Mouse (Mus musculus): ENCODE measurements around the gene Slc4a3. TPM values are rescaled to one million over a fixed set of nuclear protein-coding genes. Genes with fewer than 3 reads are reported as not detected.

Gene Slc4a3
- polyA plus RNA-seq, 1 experiment from 2014 or later, result 24.1 TPM

Other genes with a start within 250 kb of the Slc4a3 start
- gene Dnpep, start 228.3 kb upstream of the Slc4a3 start, polyA plus RNA-seq (2015; fragmentation: Nextera tagmentation; extraction: Ambion mirVana), result 117 TPM in 2 replicates
- 74.4 and 227 TPM in 2 replicates for gene Des, start 185.9 kb upstream of the Slc4a3 start, polyA plus RNA-seq (2015; fragmentation: Nextera tagmentation; extraction: Ambion mirVana)
- 15.4 and 16.3 TPM in 2 replicates for gene Speg, start 171.0 kb upstream of the Slc4a3 start, polyA plus RNA-seq (2015; fragmentation: Nextera tagmentation; extraction: Ambion mirVana)
- gene Gmppa, start 110.3 kb upstream of the Slc4a3 start, polyA plus RNA-seq (2015; fragmentation: Nextera tagmentation; extraction: Ambion mirVana), result 94.6 and 97.0 TPM in 2 replicates
- 0.14 TPM in 2 replicates for gene Asic4, start 95.8 kb upstream of the Slc4a3 start, polyA plus RNA-seq (2015; fragmentation: Nextera tagmentation; extraction: Ambion mirVana)
- 51.7 and 58.8 TPM in 2 replicates for gene Chpf, start 67.0 kb upstream of the Slc4a3 start, polyA plus RNA-seq (2015; fragmentation: Nextera tagmentation; extraction: Ambion mirVana)
- gene Tmem198, start 66.7 kb upstream of the Slc4a3 start, polyA plus RNA-seq (2015; fragmentation: Nextera tagmentation; extraction: Ambion mirVana), result 0.74 and 0.79 TPM in 2 replicates
- gene Obsl1, start 39.8 kb upstream of the Slc4a3 start, polyA plus RNA-seq (2015; fragmentation: Nextera tagmentation; extraction: Ambion mirVana), result 83.7 and 90.9 TPM in 2 replicates
- gene Inha, start 39.2 kb upstream of the Slc4a3 start, polyA plus RNA-seq (2015; fragmentation: Nextera tagmentation; extraction: Ambion mirVana), result 11.2 and 12.2 TPM in 2 replicates
- 19.9 and 20.2 TPM in 2 replicates for gene Stk11ip, start 24.7 kb upstream of the Slc4a3 start, polyA plus RNA-seq (2015; fragmentation: Nextera tagmentation; extraction: Ambion mirVana)

Data from limb, embryonic 15.5 days (tissue).